Mouse (Mus musculus): Measurements from ENCODE around the gene Olfr1006.
"Not testable (repeated sequence)": the region's sequence is repeated elsewhere in the genome, so short reads cannot be mapped to it uniquely, and the experiment has no call there.

The Olfr1006 gene

GRCm38 (mm10) chr2:85678667-85679066 lies at the start of gene Olfr1006:
Olfr1006 (minus strand) TSS chr2:85678767.
- no peak for DNase-seq

GRCm38 (mm10) chr2:85725793-85726192 lies 47.2 kb upstream of the Olfr1006 start:
- no peak for DNase-seq

- no peak for DNase-seq
Measured at GRCm38 (mm10) chr2:85715119-85715518, 36.6 kb upstream of the Olfr1006 start, which contains the start of gene Olfr1009. Olfr1009 (plus strand) TSS chr2:85715419.

- no peak for DNase-seq
Measured at GRCm38 (mm10) chr2:85711159-85711558, 32.6 kb upstream of the Olfr1006 start.

GRCm38 (mm10) chr2:85710680-85711079 lies 32.1 kb upstream of the Olfr1006 start:
- DNase-seq, result not testable (repeated sequence)

- DNase-seq, result no peak
Measured at GRCm38 (mm10) chr2:85689131-85689530, 10.6 kb upstream of the Olfr1006 start, which contains the start of gene Olfr1008. Olfr1008 (plus strand) TSS chr2:85689431.

- not testable (repeated sequence) for DNase-seq
Measured at GRCm38 (mm10) chr2:85664355-85664754, 14.2 kb downstream of the Olfr1006 start, which contains the start of gene Olfr154. Olfr154 (minus strand) TSS chr2:85664455.

- no peak for DNase-seq
Measured at GRCm38 (mm10) chr2:85650604-85651003, 28.0 kb downstream of the Olfr1006 start, which contains the start of gene Olfr1002. Olfr1002 (minus strand) TSS chr2:85650704.
